In genomic region chr15:89128382-89129350, GRCm38 (mm10) we compare ENCODE assay signal across 8 mouse cellular contexts. TPM values are rescaled to one million over a fixed set of nuclear protein-coding genes. Genes with fewer than 3 reads are reported as not detected.
DNase-seq lines count a peak whose midpoint lies in the region; ATAC-seq lines count a peak whose summit lies in the region.

TSS of gene Hdac10 (minus strand) at chr15:89128700.

- H3K27me3 ChIP-seq in embryonic facial prominence, embryonic 11.5 days (ENCODE audit: control insufficient read depth, insufficient read depth, low read length) = no peaks in the 10 kb centered on the region
- H3K27me3 ChIP-seq in midbrain, embryonic 11.5 days (ENCODE audit: control insufficient read depth, insufficient read depth, low read length) = no peaks in the 10 kb centered on the region

- intact Hi-C loops in left cerebral cortex, postnatal 4 days (cut with DNase I) = loop anchor here (10.0 kb wide), 1 partner anchor 76 kb away; no protein-coding TSS in a partner anchor

- WGBS in embryonic facial prominence, embryonic 11.5 days = 3% methylated on average over 36 of the region's 36 CpGs
- WGBS in midbrain, embryonic 11.5 days = 4% methylated on average over 36 of the region's 36 CpGs

- peak within 1 kb of the TSS; percentile 72 for H3K4me2 ChIP-seq in embryonic facial prominence, embryonic 11.5 days (ENCODE audit: low read depth, low read length)
- H3K4me2 ChIP-seq in midbrain, embryonic 11.5 days = peak within 1 kb of the TSS; percentile 74

- no peaks in the 10 kb centered on the region for H3K36me3 ChIP-seq in embryonic facial prominence, embryonic 11.5 days (replicated peaks; ENCODE audit: control insufficient read depth, insufficient read depth, low read depth, low read length)
- H3K36me3 ChIP-seq in midbrain, embryonic 11.5 days (ENCODE audit: control insufficient read depth, insufficient read depth, low read length) = peaks cover 3% of the 10 kb centered on the region; the same call in 1 of the 2 replicates

- peak within 1 kb of the TSS; percentile 52 for H3K4me3 ChIP-seq in embryonic facial prominence, embryonic 11.5 days (ENCODE audit: low read depth, low read length)
- peak within 1 kb of the TSS; percentile 55 for H3K4me3 ChIP-seq in midbrain, embryonic 11.5 days (ENCODE audit: low read depth, low read length)

- DNase-seq in urinary bladder, adult 18-20 months (ENCODE audit: low spot score in 2 of 2) = peak; percentile 78 to 88
- DNase-seq in urinary bladder, postnatal 10 days (ENCODE audit: low spot score) = no peak
- peak; percentile 88 for DNase-seq in embryonic facial prominence, embryonic 11.5 days (ENCODE audit: low spot score)
- peak; percentile 88 for DNase-seq in kidney, adult 11 months
- DNase-seq in left cerebral cortex, postnatal 4 days = peak; percentile 87
- DNase-seq in midbrain, embryonic 11.5 days (ENCODE audit: low spot score, missing footprints) = peak; percentile 98
- DNase-seq in right cerebral cortex, postnatal 4 days = peak; percentile 81

- peak within 1 kb of the TSS; percentile 72 for H3K9ac ChIP-seq in embryonic facial prominence, embryonic 11.5 days (replicated peaks; ENCODE audit: low read length)
- peak within 1 kb of the TSS; percentile 68 for H3K9ac ChIP-seq in midbrain, embryonic 11.5 days (ENCODE audit: low read length)

- H3K9me3 ChIP-seq in embryonic facial prominence, embryonic 11.5 days (replicated peaks; ENCODE audit: control insufficient read depth, low read length) = no peaks in the 10 kb centered on the region
- no peaks in the 10 kb centered on the region for H3K9me3 ChIP-seq in midbrain, embryonic 11.5 days (ENCODE audit: control insufficient read depth, low read length)

- H3K27ac ChIP-seq in embryonic facial prominence, embryonic 11.5 days (replicated peaks; ENCODE audit: low read depth, low read length) = peak within 1 kb of the TSS; percentile 43; the same call in 1 of the 2 replicates
- H3K27ac ChIP-seq in midbrain, embryonic 11.5 days (ENCODE audit: low read depth, low read length) = peak within 1 kb of the TSS; percentile 42

- peak; percentile 82 for ATAC-seq in embryonic facial prominence, embryonic 11.5 days (replicated peaks; ENCODE audit: insufficient number of reproducible peaks, low FRiP score, low TSS enrichment, low read depth)
- peak; percentile 55 for ATAC-seq in granulocyte monocyte progenitor cell, adult 5-6 weeks (replicated peaks; ENCODE audit: poor library complexity, severe bottlenecking)
- ATAC-seq in midbrain, embryonic 11.5 days (ENCODE audit: low FRiP score) = peak; percentile 90

- peaks cover 3% of the 10 kb centered on the region for H3K4me1 ChIP-seq in embryonic facial prominence, embryonic 11.5 days (ENCODE audit: control insufficient read depth, insufficient read depth, low read length)
- peaks cover 14% of the 10 kb centered on the region for H3K4me1 ChIP-seq in midbrain, embryonic 11.5 days (ENCODE audit: control insufficient read depth, insufficient read depth, low read length)

RNA-seq across cellular contexts. Expression of gene Hdac10, which starts in this region (rescaled TPM):
- polyA plus RNA-seq in embryonic facial prominence, embryonic 11.5 days (2014; fragmentation: Nextera tagmentation; extraction: Ambion mirVana) = 10.3 and 11.3 TPM in 2 replicates
- 11.3 and 14.7 TPM in 2 replicates for total RNA-seq in granulocyte monocyte progenitor cell, adult 5-6 weeks (2014; fragmentation: Nextera tagmentation)
- total RNA-seq in granulocyte monocyte progenitor cell, adult 5-6 weeks (2017) = 11.2 and 13.9 TPM in 2 replicates
- total RNA-seq in left cerebral cortex, postnatal 4 days (2021) = 10 to 100 TPM; 40.0 to 42.8 TPM
- polyA plus RNA-seq in midbrain, embryonic 11.5 days (2014; fragmentation: Nextera tagmentation; extraction: Ambion mirVana) = 11.6 and 13.6 TPM in 2 replicates
